Mouse (Mus musculus) brain, embryonic 14.5 days (tissue): ENCODE results near the gene Psme1. TPM values are rescaled to one million over a fixed set of nuclear protein-coding genes. Genes with fewer than 3 reads are reported as not detected.
A peak's percentile ranks its signal among the peaks of the same experiment; 100 is the strongest.

Experiments
- DNase-seq: peaks from one replicate; pipeline ENCODE4 v3.0.0-alpha.2; 2011; ENCODE audit warnings: low read depth
- CTCF ChIP-seq: fragments of 200-500 bp; IDR thresholded peaks from 2 replicates; pipeline ENCODE4 v1.5.1; 2012; ENCODE audit warnings: inconsistent platforms, mild to moderate bottlenecking, moderate library complexity, borderline replicate concordance; ENCODE audit not compliant: insufficient read depth, insufficient read length; ENCODE audit errors: extremely low read depth
- POLR2A ChIP-seq: fragments of 200-500 bp; IDR thresholded peaks from 2 replicates; pipeline ENCODE4 v1.6.1; 2012; ENCODE audit warnings: mild to moderate bottlenecking, inconsistent platforms, borderline replicate concordance; ENCODE audit not compliant: poor library complexity, insufficient read depth, insufficient read length, severe bottlenecking; ENCODE audit errors: extremely low read depth
- polyA plus RNA-seq: library from polyadenylated mRNA; depleted of rRNA; stranded (reverse); fragments of >200 nt; gene quantifications from 2 replicates; pipeline ENCODE4 v1.2.3, GENCODE M21; 2012

Psme1 gene
- polyA plus RNA-seq, 1 experiment, result 98.3 TPM

DNA sequence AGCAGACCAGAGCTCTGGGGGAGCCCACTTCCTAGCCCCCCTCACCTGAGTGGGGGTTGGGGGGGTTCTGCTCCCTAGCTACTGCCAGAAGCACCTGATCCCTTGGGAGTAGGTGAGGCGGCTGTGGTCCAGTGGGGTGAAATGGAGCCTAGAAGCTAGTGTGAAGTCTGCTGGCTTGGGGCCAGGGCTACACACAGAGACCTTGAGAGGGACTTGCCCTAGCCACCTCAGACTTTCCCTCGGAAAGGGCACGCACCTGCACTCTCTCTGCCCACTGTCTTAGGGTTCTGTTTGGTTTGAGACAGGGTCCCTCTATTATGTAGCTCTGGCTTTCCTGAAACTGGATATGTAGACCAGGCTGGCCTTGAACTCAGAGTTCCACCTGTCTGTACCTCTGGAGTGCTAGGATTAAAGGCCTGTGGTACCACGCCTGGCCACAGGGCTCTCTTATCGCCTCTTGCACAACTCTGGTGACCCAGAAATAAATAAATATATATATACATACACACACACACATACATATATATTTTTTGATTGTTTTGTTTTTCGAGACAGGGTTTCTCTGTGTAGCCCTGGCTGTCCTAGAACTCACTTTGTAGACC, 846 bp downstream of the Psme1 start:
- TF ChIP-seq POLR2A, result no peak
- TF ChIP-seq CTCF, result no peak
- peak; percentile 62 for DNase-seq

DNA sequence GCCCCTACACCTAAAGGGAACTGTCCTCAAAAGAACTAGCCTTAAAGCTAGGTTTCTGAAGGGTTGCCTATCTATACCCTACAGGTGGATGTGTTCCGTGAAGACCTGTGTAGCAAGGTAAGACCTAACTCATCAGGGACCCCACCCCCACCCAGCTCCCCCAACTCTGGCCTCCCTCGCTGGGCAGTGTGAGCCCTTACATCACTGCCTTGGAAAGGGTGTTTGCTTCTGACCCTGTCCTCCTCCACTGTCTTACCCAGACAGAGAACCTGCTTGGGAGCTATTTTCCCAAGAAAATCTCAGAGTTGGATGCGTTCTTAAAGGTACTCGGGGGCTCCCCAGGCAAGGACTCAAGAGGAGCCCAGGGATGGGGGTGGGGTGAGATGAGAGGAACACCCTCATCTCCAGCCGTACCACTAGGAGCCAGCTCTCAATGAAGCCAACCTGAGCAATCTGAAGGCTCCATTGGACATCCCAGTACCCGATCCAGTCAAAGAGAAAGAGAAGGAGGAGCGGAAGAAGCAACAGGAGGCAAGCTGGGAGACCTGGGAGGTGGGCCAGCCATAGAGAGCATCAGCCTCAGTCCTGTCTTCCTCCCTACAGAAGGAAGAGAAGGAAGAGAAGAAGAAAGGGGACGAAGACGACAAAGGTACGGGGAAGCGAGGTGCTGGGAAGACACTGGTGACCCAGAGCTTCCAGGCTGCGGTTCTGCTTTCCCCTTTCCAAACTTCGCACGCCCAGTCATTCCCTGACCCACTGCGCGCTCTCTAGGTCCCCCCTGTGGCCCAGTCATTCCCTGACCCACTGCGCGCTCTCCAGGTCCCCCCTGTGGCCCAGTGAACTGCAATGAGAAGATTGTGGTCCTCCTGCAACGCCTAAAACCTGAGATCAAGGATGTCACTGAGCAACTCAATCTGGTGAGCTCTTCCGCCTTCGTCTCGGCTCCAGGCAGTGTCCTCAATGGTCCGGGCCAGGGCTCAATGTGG, 1.9 kb downstream of the Psme1 start:
- no peak for DNase-seq
- TF ChIP-seq POLR2A (no peak), CTCF (no peak)

DNA sequence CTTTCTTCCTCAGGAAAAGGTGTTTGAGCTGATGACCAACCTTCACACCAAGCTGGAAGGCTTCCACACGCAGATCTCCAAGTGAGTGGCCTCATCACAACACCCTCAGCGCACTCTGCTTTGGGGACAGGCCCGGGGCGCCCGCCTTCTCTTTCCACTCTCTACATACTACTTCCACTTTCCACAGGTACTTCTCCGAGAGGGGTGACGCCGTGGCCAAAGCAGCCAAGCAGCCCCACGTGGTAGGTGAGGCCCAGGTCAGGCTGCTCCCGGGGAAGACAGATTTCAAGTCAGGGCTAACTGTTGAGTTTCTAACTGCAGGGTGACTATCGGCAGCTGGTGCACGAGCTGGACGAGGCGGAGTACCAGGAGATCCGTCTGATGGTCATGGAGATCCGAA, 2.8 kb downstream of the Psme1 start:
- no peak for DNase-seq
- TF ChIP-seq CTCF (no peak), POLR2A (no peak)

DNA sequence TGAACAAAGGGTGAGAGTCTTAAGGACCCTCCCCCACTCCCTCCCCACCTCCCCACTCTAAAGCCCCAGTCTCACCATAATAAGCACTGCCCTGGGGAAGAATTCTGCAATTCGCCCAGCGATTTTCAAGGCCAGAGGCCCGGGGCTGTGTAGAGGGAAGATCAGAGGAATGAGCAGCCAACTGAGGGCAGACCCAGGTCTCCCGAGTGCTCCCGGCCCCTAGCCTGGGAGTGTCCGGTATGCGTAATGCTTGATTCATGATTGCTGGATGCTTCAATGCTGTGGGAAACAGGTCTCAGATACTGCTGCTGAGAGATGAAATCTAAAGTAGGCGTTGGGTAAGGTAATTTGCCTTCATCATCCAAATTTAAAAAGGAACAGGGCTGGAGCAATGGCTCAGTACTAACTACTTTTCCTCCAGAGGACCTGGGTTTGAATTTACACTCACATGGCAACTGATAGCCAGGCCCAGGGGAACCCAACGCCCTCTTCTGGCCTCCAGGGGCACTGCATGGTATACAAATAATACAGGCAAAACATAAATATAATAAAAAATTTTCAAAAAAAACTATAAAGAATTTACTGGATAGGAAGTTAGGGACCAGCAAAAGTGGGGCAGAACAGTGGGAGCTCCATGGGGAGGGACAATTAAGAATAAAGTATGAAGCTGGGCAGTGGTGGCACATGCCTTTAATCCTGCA, 4.2 kb downstream of the Psme1 start:
- DNase-seq, result no peak
- no peak for TF ChIP-seq POLR2A
- peak; percentile 43; the same call in 1 of the 2 replicates for TF ChIP-seq CTCF

DNA sequence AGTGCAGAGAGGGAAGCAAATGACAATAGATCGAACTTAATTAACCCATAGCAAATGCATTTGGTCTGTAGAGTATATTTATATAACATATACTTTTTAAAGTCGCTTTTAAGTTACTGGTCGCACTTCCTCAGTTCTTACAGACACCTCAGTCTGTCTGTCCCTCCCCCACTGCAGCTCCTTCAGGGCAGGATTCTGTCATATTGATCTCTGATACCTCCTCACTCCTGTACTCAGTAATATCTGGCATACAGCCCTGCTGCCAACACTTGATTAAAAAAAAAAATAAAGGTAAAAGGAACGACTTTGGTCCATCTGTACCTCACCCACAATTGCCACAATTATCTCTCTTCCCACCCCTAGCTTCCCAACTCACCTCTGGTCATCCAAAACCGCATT, 6.4 kb downstream of the Psme1 start:
- TF ChIP-seq CTCF, result no peak
- no peak for TF ChIP-seq POLR2A
- no peak for DNase-seq

DNA sequence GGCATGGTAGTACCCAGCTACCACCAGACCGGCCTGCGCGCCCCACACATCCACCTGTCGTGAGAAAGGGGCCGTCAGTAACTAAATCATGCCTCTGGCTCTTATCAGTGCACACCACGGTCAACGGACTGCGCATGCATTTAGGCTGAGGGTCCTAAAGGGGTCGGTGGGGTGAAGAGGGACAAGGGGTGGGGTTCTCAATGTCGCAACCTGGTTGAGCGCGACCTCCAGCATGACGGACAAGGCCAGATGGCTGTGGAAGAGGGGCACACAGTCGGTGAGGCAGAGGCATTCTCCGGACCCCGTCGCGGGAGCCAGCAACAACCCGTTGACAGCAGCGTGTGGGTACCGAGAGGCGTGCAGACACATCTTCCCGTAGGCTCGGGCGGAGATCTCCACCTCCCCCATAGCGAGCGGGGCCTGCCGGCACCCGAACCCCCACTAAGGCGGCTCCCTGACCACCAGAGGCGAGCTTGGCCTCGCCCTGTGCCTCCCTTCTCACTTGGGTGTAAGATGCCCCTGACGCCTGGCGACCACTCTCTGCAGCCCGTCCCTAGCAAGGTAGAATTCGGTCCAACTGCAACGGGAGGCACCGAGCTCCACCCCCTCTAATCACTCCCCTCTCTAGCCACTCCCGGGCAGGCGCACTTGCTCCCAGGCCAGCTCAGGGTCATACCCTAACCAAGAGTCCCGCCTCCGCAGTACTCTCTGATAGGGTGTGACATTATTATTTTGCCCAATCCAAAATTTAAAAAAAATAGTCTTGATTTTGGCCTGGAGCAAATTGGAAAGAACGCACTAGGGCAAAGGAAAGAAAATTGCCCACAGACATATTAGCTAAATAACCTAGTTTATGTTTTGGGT, 7.0 kb downstream of the Psme1 start, which contains the start of gene Emc9:
Gene Emc9 (minus strand): TSS at position 601 of the 864 bp plus-strand sequence.
- TF ChIP-seq CTCF, result no peak
- no peak for TF ChIP-seq POLR2A
- DNase-seq, result peak; percentile 46

DNA sequence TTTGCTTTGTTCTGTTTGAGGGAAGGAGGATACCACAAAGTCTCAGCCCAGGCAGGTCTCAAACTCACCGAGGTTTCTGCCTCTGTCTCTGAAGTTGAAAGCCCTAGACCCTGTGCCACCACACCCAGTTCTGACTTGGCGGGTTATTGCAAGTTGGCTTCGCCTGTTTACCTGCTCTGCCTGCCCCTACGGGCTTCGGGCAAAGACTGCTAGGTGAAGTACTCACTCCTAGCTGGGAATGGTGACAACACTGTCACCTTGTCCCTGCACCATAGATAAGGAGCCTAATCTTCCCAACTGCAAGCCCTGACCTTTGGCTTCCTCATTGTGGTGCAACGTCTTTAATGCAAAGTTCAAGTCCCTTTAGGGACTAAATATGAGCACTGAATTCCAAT, 7.6 kb downstream of the Psme1 start:
- TF ChIP-seq CTCF (no peak), POLR2A (no peak)

DNA sequence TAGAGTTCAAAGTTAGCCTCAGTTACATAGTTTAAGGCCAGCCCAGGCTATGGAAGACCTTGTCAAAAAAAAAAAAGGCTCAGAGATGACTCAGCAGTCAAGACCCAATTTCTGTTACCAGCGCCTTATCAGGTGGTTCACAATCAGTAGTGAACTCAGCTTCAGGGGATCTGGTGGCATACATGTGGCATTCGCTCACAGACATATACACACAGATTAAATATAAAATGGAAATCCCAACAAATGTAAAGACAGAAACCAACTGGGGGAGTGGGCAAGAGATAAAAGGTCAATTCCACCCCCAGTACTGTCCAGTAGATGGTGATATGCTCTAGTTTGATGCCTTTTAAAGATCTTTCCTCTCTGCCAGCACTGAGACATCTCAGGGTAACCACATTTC, 8.2 kb downstream of the Psme1 start:
- TF ChIP-seq CTCF, result no peak
- no peak for TF ChIP-seq POLR2A

More for the DNA sequence above, 7.6 kb downstream of the Psme1 start:
- no peak for DNase-seq

DNA sequence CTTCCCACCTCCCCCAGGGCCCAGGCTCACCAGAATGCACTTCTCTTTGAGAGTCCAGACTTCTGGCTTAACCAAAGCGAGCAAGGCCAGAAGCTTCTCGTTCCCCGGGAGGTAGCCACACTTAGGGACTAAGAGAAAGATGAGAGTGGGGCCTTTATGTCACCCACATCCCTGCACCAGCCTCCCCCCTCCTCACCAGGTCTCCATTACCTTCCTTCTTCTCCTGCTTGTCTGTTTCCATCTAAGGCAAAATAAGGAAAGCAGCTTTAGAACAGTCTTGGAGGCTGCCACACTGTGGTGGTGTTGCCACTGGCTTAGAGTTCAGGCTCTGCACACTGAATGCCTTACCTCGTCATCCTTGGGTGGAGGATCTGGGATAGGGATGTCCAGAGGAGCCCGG, 11.3 kb downstream of the Psme1 start:
- TF ChIP-seq CTCF (no peak), POLR2A (no peak)
- DNase-seq, result no peak

More for the DNA sequence above, 8.2 kb downstream of the Psme1 start:
- no peak for DNase-seq

DNA sequence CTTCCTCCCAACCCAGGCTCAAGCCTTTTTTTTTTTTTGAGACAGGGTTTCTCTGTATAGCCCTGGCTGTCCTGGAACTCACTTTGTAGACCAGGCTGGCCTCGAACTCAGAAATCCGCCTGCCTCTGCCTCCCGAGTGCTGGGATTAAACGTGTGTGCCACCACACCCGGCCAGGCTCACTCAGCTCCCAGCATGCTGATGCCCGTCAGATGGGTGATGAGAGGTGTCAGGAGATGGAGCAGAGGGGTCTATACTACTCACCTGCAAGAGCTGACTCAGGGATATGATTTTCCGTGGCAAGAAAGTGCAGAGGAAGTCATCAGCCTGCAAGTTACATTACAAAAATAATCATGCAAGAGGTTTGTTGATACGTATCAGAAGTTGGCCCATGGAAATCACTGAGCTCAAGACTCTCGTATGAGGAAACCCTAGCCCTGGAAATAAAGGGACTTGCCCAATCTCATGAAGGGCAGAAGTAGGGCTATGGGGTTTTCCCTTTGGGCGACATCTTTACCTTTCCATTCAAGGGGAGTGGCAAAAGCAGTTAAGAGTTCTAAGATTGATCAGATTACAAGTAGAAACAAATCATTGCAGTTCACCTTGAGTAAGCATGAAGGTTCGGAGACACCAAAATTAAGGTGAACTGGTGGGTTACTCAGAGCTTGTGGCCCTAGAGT, 12.0 kb downstream of the Psme1 start:
- DNase-seq, result no peak
- TF ChIP-seq POLR2A, result no peak
- no peak for TF ChIP-seq CTCF
